Mouse (Mus musculus) bone marrow macrophage, adult 2 months (primary cell): Measurements from ENCODE around the gene Amotl1. TPM values are rescaled to one million over a fixed set of nuclear protein-coding genes. Genes with fewer than 3 reads are reported as not detected.
"Not testable (repeated sequence)": the region's sequence is repeated elsewhere in the genome, so short reads cannot be mapped to it uniquely, and the experiment has no call there.

ENCODE experiments used
- H3K27ac ChIP-seq: 2 replicates; pipeline ENCODE4 v1.5.1; 2012; ENCODE audit warnings: low read depth, low read length; ENCODE audit not compliant: insufficient read depth
- H3K4me1 ChIP-seq: 2 replicates; pipeline ENCODE4 v1.6.1; 2012; ENCODE audit warnings: low read length; ENCODE audit not compliant: control insufficient read depth, insufficient read depth
- H3K4me3 ChIP-seq: 2 replicates; pipeline ENCODE4 v1.5.1; 2012; ENCODE audit warnings: mild to moderate bottlenecking, low read length, moderate library complexity; ENCODE audit not compliant: insufficient read depth
- CTCF ChIP-seq: IDR thresholded peaks from 2 replicates; pipeline ENCODE4 v1.5.1; 2012; ENCODE audit warnings: low read depth, mild to moderate bottlenecking, low read length, moderate library complexity
- POLR2A ChIP-seq: IDR thresholded peaks from 2 replicates; pipeline ENCODE4 v1.6.1; 2012; ENCODE audit warnings: mild to moderate bottlenecking, low read depth, low read length, borderline replicate concordance
- polyA plus RNA-seq: library from polyadenylated mRNA; stranded (reverse); fragments of >200 nt; gene quantifications from 2 replicates; pipeline ENCODE4 v1.2.4, GENCODE M21; 2012; ENCODE audit not compliant: missing spikeins, insufficient read depth, insufficient read length

Gene Amotl1
- polyA plus RNA-seq, 1 experiment: 0.46 TPM

- no peak for TF ChIP-seq CTCF
- TF ChIP-seq POLR2A: no peak
Observed at GRCm38 (mm10) chr9:14590666-14591065, 54.2 kb downstream of the Amotl1 start.

DNA sequence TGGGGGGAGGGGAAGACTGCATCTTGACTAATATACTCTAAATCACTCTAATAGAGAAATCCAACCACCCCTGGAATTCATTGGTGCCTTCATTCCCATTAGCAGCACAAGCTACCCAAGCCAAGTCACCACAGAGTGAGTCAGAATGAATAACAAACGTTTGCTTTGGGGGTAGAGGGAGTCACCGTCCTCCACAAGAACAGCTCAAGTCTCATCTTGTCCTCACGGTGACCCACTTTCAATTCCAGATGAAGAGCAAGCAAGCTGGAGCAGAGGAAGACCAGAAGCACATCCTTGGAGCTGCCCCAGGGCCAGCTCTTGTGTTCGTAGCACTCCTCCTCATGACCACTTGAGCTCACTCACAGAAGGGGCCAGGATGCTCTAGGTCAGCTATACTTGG, 56.2 kb downstream of the Amotl1 start:
- Histone ChIP-seq H3K4me1 (peaks cover 17% of the 10 kb centered on the region), H3K27ac (no peak overlapping the region), H3K4me3 (no peak overlapping the region)
- TF ChIP-seq POLR2A (no peak), CTCF (no peak)

More at GRCm38 (mm10) chr9:14590666-14591065, 54.2 kb downstream of the Amotl1 start:
- Histone ChIP-seq H3K27ac (no peak overlapping the region), H3K4me1 (peaks cover 20% of the 10 kb centered on the region), H3K4me3 (no peak overlapping the region)

DNA sequence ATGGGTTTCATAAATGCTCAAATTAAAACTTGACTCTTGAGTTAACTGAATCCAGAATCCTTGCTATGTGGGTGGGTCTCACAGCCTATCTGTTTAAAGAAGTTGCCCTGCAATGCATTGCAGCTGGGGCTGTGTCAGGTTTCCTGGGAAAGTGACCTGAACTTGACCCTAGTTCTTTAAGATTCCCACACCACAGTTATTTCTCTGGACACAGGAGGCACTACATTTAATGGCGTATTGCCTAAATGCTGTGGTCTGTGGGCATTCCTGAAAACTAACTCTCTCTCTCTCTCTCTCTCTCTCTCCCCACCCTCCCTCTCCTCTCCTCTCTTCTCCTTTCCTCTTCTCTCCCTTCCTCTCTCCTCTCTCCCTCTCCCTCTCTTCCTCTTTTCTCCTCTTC, 59.2 kb downstream of the Amotl1 start:
- H3K4me3 ChIP-seq: no peak overlapping the region
- H3K4me1 ChIP-seq: peaks cover 17% of the 10 kb centered on the region
- TF ChIP-seq POLR2A (no peak), CTCF (no peak)
- no peak overlapping the region for H3K27ac ChIP-seq

GRCm38 (mm10) chr9:14578960-14579359, 65.9 kb downstream of the Amotl1 start:
- no peak overlapping the region for H3K4me3 ChIP-seq
- H3K4me1 ChIP-seq: 0 out of 2 replicates have a peak, but pooled peaks cover 4% of the 10 kb centered on the region
- no peak for TF ChIP-seq CTCF
- no peak overlapping the region for H3K27ac ChIP-seq

GRCm38 (mm10) chr9:14576359-14576758, 68.5 kb downstream of the Amotl1 start:
- H3K4me1 ChIP-seq, H3K27ac ChIP-seq, H3K4me3 ChIP-seq: not testable (repeated sequence)

DNA sequence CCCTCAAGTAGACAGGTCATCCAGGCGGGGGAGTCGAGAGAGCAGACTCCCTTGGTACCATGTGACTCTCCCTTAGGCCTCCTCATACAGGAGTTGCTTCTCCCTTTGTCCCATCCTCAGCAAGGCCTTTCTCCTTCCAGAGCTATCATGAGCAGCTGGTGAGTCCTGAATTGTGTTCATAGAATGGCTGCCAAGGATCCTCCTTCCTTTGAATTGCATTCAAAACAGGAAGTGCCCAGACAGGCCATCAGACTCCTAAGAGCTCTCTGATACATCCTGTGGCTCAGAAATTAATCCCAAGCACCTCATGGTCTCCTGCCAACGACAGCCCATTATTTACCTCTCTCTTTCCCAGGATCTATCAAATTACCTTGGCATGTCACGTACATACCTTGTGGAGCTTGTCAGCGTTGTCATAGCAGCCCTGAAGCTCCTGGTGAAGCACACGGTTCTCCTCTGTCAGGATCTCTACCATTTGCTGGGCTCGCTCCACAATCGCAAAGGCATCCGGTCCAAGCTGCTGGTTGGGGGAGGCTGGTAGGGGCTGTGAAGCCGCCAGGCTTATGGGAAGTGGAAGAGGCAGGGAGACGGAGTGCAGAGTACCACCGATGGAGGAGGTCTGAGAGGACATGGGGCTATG, 70.0 kb downstream of the Amotl1 start:
- TF ChIP-seq CTCF: no peak
- no peak for TF ChIP-seq POLR2A
- Histone ChIP-seq H3K4me3 (no peak overlapping the region), H3K4me1 (0 out of 2 replicates have a peak, but pooled peaks cover 4% of the 10 kb centered on the region), H3K27ac (no peak overlapping the region)

DNA sequence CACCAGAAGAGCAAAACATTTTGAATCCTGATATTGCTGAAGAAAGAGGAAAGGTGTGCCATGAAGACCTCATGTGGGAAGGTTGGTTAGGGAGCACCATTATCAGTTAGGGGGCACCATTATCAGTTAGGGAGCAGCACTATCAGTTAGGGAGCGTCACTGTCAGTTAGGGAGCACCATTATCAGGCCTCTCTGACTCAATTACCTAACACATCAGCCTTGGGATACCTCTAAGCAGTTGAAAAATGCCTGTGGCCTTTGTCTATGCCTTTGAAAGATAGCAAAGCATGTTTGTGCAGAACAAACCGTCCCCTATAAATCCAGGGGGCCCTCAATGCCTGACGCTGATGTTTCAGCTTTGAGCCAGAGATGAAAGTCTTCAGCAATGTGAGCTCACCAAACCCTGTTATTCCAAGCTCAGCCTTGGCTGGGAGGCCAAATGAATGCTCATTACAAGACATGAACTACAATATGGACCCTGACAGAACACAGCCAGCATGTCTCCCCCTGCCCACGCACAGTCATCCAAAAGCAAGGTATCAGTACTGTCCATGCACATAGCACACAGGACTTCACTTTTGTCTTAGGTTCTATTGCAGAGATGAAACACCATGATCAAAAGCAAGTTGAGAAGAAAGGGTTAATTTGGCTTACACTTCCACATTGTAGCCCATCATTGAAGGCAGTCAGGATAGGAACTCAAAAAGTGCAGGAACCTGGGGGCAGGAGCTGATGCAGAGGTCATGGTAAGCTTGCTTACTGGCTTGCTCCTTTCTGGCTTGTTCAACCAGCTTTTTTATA, 75.5 kb downstream of the Amotl1 start:
- no peak overlapping the region for H3K27ac ChIP-seq
- 0 out of 2 replicates have a peak, but pooled peaks cover 2% of the 10 kb centered on the region for H3K4me1 ChIP-seq
- no peak overlapping the region for H3K4me3 ChIP-seq
- TF ChIP-seq CTCF: no peak
- no peak for TF ChIP-seq POLR2A

DNA sequence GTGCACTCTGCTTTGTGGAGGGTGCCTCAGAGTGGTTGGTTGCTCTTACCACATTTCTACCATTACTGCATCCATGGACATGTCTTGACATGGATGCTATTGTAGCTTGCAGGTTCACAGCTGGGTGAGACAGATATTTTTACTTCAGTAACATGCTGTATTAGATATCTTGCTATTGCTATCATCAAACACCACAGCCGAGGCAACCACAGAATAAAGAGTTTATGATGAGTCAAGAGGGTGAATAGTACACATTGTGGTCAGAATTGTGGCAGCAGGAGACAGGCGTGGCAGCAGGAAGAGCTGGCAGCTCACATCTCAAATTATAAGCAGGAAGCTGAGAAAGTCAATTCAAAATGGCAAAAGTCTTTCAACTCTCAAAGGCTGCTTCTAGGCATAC, 76.4 kb downstream of the Amotl1 start:
- Histone ChIP-seq H3K4me1 (0 out of 2 replicates have a peak, but pooled peaks cover 2% of the 10 kb centered on the region), H3K4me3 (no peak overlapping the region), H3K27ac (no peak overlapping the region)
- TF ChIP-seq POLR2A: no peak
- no peak for TF ChIP-seq CTCF

DNA sequence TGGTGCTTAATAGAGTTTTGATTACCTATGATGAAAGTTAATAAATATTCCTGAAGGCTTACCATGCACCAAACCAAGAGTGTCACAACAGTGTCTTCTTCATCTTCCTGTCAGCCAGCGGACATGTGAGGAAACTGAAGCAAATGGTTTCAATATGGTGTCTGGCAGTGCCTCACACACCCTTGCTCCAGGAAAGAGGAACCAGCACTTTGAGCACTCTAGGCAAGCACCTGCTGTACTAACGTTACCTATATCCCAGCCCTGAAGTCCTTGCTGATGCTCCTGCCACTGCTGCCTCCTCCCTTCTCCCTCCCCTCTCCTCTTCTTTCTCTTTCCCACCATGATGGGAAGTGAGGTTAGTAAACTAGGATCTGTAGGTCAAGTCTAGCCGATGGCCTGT, 80.4 kb downstream of the Amotl1 start:
- TF ChIP-seq POLR2A (no peak), CTCF (no peak)
- H3K27ac ChIP-seq: no peak overlapping the region
- H3K4me1 ChIP-seq: 0 out of 2 replicates have a peak, but pooled peaks cover 2% of the 10 kb centered on the region
- H3K4me3 ChIP-seq: no peak overlapping the region

GRCm38 (mm10) chr9:14563351-14563750, 81.5 kb downstream of the Amotl1 start:
- no peak overlapping the region for H3K27ac ChIP-seq
- no peak for TF ChIP-seq CTCF
- no peak for TF ChIP-seq POLR2A
- H3K4me3 ChIP-seq: no peak overlapping the region
- H3K4me1 ChIP-seq: no peaks in the 10 kb centered on the region
